Mouse (Mus musculus): ENCODE data around the gene Ccdc102a.

GRCm38 (mm10) chr8:94874358-94874757 lies 43.5 kb downstream of the Ccdc102a start:
- TF ChIP-seq CTCF (IDR thresholded peaks at IDR 0.05; ENCODE audit: control insufficient read depth, insufficient read depth, low read length) (peak; percentile 89), POLR2A (IDR thresholded peaks at IDR 0.05; ENCODE audit: borderline replicate concordance, control insufficient read depth, low read depth, low read length) (no peak)
